Mouse (Mus musculus): ENCODE measurements around the gene Gm11444.

Gene Gm11444

DNA sequence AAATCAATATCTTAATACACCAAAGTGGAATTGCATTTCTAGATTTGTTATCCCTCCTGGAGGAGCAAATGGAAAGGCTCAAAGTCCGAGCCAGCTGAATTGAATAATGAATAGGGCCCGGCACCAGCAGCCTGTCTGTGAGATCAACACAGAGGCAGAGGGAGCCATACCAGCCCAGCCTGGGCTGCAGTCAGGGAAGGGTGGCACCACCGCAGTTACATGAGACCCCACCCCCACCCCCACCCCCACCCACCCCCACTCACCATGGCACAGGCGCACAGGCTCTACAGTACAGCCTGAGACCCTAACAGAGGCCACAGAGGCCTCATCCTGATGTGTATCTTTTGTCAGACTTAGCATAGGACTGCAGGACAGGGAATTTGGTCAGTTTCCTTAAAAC is 35.5 kb downstream of the Gm11444 start:
- no peak for DNase-seq (ENCODE audit: low spot score in 2 of 2)

- DNase-seq (ENCODE audit: low spot score in 2 of 2) = no peak
Measured at GRCm38 (mm10) chr11:85812201-85812966, 37.7 kb downstream of the Gm11444 start.

- DNase-seq (ENCODE audit: low spot score in 2 of 2) = no peak
Measured at GRCm38 (mm10) chr11:85811676-85812075, 38.5 kb downstream of the Gm11444 start.

DNA sequence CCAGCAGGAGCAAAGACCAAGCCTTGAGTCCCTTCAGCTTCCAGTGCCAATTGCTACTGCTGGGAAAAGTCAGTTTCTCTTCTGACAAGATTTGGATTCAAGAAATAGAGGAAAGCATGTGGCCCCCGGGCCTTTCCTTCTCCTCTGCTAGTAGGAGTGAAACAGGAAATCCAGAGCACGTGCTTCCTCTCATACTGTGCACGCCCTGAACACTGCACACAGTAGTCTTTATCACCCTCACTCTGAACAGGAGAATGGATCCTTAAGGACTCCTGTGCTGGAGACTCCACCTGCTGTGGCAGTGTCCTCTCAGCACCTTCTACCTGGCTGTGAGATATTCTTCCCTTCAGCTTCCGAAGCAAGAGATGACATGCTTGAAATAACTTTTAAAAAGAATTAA is 38.9 kb downstream of the Gm11444 start:
- no peak for DNase-seq (ENCODE audit: low spot score in 2 of 2)

- no peak for DNase-seq (ENCODE audit: low spot score in 2 of 2)
Measured at GRCm38 (mm10) chr11:85807353-85807752, 42.8 kb downstream of the Gm11444 start.

- DNase-seq (ENCODE audit: low spot score in 2 of 2) = no peak
Measured at GRCm38 (mm10) chr11:85805779-85806178, 44.4 kb downstream of the Gm11444 start.

DNA sequence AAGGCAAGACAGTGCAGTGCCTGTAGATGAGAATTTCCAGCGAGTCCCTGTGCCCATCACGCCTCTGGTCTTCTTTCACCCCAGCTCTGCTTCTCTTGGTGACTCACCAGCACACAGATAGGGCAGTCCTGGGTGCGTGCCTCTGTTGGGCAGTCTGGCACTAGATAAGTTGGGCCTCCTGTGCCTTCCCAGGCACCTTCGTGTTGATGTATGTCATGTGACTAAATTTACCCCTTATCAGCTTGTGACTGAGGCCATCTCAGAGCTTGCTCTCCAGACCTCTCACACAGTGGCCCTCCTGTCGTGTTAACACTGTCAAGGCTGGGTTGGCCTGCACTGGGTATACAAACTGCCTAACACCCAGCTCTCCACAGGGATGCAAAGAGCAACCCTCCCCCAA is 46.1 kb downstream of the Gm11444 start:
- DNase-seq (ENCODE audit: low spot score in 2 of 2) = no peak

- DNase-seq (ENCODE audit: low spot score in 2 of 2) = no peak
Measured at GRCm38 (mm10) chr11:85800380-85800779, 49.8 kb downstream of the Gm11444 start.

DNA sequence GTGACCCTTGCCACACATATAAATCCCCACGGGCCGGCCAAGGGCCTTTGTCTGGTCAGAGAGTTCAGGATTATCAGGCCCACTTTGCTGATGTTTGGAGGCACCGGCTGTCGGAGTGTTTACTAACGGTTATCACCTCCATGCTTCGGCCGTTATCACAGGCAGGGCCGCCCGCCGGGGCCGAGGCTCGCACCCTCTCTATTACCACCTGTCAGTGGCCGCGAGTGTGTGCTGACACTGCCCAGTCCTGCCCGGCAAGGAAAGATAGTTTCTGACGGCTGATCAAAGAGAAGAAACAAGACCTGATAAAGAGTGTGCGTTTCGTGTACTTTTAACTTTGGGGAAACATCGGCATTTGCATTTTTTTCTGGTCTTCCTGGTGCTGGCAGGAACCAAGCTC is 50.3 kb downstream of the Gm11444 start:
- DNase-seq (ENCODE audit: low spot score in 2 of 2) = no peak

DNA sequence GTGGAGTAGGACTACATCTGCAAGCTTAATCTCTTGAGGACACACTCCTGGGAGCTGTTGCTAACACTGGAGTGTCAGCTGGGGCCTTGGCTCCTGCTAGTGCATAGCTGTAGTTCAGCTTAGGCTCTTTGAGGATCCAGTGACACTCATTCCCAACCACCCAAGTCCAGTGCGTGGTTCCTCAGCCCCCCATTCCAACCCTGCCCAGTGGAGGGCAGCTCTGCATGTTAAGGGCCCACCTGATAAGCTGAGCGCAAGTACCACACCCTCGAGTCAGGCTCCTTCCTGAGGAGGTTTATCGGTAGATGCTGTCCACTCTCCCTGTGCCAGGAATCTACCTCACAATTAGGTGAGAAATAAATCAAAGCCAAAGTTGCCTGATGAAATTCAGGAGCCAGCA is 50.7 kb downstream of the Gm11444 start:
- DNase-seq (ENCODE audit: low spot score in 2 of 2) = no peak
